Mouse (Mus musculus) heart, embryonic 15.5 days (tissue): ENCODE results near the gene Creb3l2. TPM values are rescaled to one million over a fixed set of nuclear protein-coding genes. Genes with fewer than 3 reads are reported as not detected.
A peak's percentile ranks its signal among the peaks of the same experiment; 100 is the strongest.

ENCODE experiments used
- ATAC-seq: fragments of 200-750 bp; cut with Nextera tagmentation; replicated peaks from 2 replicates; pipeline ENCODE4 v1.8.0; 2017; ENCODE audit warnings: low read depth, moderate TSS enrichment; ENCODE audit not compliant: insufficient number of reproducible peaks, insufficient read depth, low FRiP score
- H3K27ac ChIP-seq: fragments of 300-500 bp; sonication (generic); 2 replicates; pipeline ENCODE4 v1.5.1; 2015; ENCODE audit warnings: mild to moderate bottlenecking, inconsistent platforms
- H3K27me3 ChIP-seq: fragments of 300-500 bp; sonication (generic); 2 replicates; pipeline ENCODE4 v1.6.1; 2015; ENCODE audit warnings: inconsistent platforms
- H3K36me3 ChIP-seq: fragments of 300-500 bp; sonication (generic); 2 replicates; pipeline ENCODE4 v1.6.1; 2015; ENCODE audit warnings: mild to moderate bottlenecking, inconsistent platforms
- H3K4me1 ChIP-seq: fragments of 300-500 bp; sonication (generic); replicated peaks from 2 replicates; pipeline ENCODE4 v1.6.1; 2015; ENCODE audit warnings: inconsistent platforms
- H3K4me2 ChIP-seq: fragments of 300-500 bp; sonication (generic); 2 replicates; pipeline ENCODE4 v1.6.1; 2015; ENCODE audit warnings: inconsistent platforms, mild to moderate bottlenecking, moderate library complexity
- H3K4me3 ChIP-seq: fragments of 300-500 bp; sonication (generic); 2 replicates; pipeline ENCODE4 v1.5.1; 2015; ENCODE audit warnings: mild to moderate bottlenecking, inconsistent platforms
- H3K9ac ChIP-seq: fragments of 300-500 bp; sonication (generic); 2 replicates; pipeline ENCODE4 v1.6.1; 2015; ENCODE audit warnings: mild to moderate bottlenecking, inconsistent platforms
- H3K9me3 ChIP-seq: fragments of 300-500 bp; sonication (generic); replicated peaks from 2 replicates; pipeline ENCODE4 v1.6.1; 2016; ENCODE audit warnings: inconsistent platforms
- WGBS: fragments of 180-500 bp; shearing (Covaris S2); methylation state at CpG from one replicate; pipeline ENCODE4 v1.1.7; 2015; ENCODE audit warnings: mixed read lengths; 5-methylcytosine and 5-hydroxymethylcytosine counted together
- polyA plus RNA-seq: library from polyadenylated mRNA; unstranded; fragments of >200 nt; fragmentation: Nextera tagmentation; extraction: Ambion mirVana; gene quantifications from 2 replicates; pipeline ENCODE4 v1.2.1, GENCODE M21; 2015

Creb3l2 gene
- polyA plus RNA-seq, 1 experiment from 2014 or later: 26.7 TPM

DNA sequence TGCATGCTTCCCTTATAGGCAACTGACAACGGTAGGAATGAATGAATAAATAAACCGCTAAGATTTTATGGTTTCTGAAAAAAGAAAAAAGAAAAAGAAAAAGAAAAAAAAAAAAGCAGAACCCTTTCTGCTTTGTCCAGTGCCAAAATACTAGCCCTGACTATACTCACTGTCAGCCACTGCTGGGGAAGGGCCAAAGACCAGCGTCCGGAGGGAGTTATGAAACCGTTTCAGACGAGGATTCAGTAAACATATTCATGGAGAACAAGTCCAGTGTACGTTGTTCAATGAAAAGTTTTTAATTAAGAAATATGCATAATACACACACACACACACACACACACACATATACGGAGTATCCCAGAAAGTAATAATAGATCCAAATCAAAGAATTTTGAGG, 91.6 kb downstream of the Creb3l2 start:
- H3K27ac ChIP-seq: no peak overlapping the region
- no peak overlapping the region for H3K4me2 ChIP-seq
- peaks cover 13% of the 10 kb centered on the region for H3K4me1 ChIP-seq
- no peaks in the 10 kb centered on the region for H3K9me3 ChIP-seq
- WGBS: 85% methylated on average over 8 of the region's 8 CpGs
- H3K9ac ChIP-seq: no peak overlapping the region
- ATAC-seq: no peak
- peaks cover 59% of the 10 kb centered on the region for H3K36me3 ChIP-seq
- no peaks in the 10 kb centered on the region for H3K27me3 ChIP-seq
- no peak overlapping the region for H3K4me3 ChIP-seq

DNA sequence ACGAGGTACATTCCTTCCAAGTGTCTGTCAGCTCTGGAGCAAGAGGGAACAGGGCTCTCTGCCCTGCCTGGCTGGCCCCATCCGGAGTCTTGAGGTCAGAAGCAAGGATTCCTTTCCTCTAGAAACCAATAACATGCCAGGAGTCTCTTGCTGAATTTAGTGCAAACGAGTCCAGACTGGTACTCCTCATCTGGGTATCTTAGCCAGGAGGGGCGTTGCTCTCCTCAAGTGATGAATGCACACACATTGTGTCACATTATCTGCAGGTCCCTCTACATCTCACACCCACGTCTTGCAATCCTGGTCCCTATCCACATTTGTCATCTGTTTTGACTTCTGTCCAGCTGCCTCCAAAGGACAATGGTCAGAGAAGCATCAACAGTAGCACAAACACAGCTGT, 94.3 kb downstream of the Creb3l2 start:
- 74% methylated on average over 5 of the region's 5 CpGs for WGBS
- ATAC-seq: no peak
- no peak overlapping the region for H3K4me2 ChIP-seq
- no peaks in the 10 kb centered on the region for H3K27me3 ChIP-seq
- H3K27ac ChIP-seq: no peak overlapping the region
- no peaks in the 10 kb centered on the region for H3K9me3 ChIP-seq
- no peak overlapping the region for H3K4me3 ChIP-seq
- no peak overlapping the region for H3K9ac ChIP-seq
- H3K36me3 ChIP-seq: peaks cover 58% of the 10 kb centered on the region
- no peaks in the 10 kb centered on the region for H3K4me1 ChIP-seq

DNA sequence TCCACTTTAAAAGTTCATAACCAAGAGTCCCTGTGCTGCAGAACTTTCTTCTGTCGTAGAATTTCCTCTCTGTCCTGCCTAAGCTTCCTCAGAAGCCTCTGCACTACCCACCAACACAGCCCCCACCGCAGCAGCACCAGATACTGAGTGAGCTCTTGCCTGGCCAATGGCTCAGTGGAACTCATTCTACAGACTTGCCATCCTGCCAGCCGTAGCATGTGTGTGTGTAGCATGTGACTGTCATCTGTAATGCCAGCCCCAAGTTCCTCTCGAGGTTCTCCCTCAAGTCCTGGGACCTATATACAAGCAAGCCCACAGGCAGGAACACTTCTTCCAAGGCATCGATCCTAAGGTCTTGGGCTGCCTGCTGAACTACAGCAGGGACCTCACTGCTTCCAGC, 103.9 kb downstream of the Creb3l2 start:
- no peak overlapping the region for H3K4me2 ChIP-seq
- no peak overlapping the region for H3K27ac ChIP-seq
- H3K27me3 ChIP-seq: no peaks in the 10 kb centered on the region
- H3K9me3 ChIP-seq: no peaks in the 10 kb centered on the region
- peaks cover 60% of the 10 kb centered on the region for H3K36me3 ChIP-seq
- ATAC-seq: no peak
- no peak overlapping the region for H3K4me3 ChIP-seq
- peaks cover 12% of the 10 kb centered on the region for H3K4me1 ChIP-seq
- no peak overlapping the region for H3K9ac ChIP-seq
- WGBS: 70% methylated on average over 5 of the region's 5 CpGs

DNA sequence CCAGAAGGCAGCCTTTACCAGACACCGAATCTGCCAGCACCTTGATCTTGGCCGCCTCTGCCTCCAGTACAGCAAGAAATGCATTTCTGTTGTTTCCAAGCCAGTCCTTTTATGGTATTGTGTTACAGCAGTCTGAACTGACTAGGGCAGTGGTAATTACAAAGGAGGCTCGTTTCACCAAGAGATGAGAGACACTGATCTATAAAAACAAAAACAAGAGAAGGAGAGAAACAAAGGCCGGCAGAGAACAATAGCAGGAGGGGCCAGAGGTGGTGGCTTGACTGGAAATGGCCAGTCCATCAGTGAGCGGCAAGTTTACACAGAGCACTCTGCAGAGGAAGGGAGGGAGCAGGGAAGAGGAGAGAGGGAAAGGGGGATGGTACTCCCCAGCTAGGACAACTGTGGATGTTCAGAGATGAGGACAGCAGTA, 105.1 kb downstream of the Creb3l2 start:
- H3K4me3 ChIP-seq: no peak overlapping the region
- H3K36me3 ChIP-seq: peaks cover 69% of the 10 kb centered on the region
- no peak overlapping the region for H3K4me2 ChIP-seq
- H3K9me3 ChIP-seq: no peaks in the 10 kb centered on the region
- H3K27me3 ChIP-seq: no peaks in the 10 kb centered on the region
- ATAC-seq: peak; percentile 70
- no peak overlapping the region for H3K9ac ChIP-seq
- H3K4me1 ChIP-seq: peaks cover 16% of the 10 kb centered on the region
- WGBS: 29% methylated on average over 5 of the region's 5 CpGs
- peak overlapping the region; percentile 20 for H3K27ac ChIP-seq

DNA sequence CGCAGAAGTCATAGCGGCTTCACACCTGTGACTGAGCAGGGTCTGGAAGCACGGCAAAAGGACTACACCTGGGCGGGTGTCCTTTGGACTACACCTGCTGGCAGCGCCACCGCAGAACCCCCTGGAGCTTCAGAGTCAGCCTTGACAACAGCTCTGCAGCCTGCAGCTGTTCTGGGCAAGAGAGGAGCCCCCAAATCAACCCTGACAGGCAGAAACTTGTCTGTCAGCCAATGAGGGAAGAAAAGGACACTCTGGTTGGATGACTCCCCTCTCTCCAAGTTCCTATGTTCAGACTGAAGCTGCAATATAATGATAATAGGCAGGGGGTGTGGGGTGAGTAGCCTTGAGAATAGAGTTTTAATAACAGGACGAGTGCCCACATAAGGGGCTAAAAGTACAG, 105.6 kb downstream of the Creb3l2 start:
- Histone ChIP-seq H3K4me2 (no peak overlapping the region), H3K36me3 (peaks cover 70% of the 10 kb centered on the region), H3K9ac (no peak overlapping the region), H3K9me3 (no peaks in the 10 kb centered on the region), H3K27me3 (no peaks in the 10 kb centered on the region), H3K27ac (peak overlapping the region; percentile 20), H3K4me3 (no peak overlapping the region), H3K4me1 (peaks cover 20% of the 10 kb centered on the region)
- 71% methylated on average over 7 of the region's 7 CpGs for WGBS
- ATAC-seq: no peak

DNA sequence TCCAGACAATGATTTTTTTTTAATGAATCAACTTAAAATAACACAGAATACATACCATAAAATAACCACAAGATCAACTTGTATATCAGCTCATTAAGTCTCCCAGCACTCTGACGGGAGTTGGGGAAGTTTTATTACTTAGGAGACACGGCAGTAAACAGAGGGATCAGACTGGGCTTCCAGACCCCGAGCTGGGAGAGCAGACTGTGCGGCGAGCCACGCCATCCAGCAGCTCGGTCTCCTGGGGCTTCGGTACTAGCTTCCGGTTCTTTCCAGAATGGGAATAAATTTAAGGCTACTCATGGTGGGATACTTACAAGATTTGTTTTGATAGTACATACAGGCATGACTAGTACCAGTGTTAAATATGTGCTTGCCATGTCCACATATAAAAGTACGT, 109.1 kb downstream of the Creb3l2 start:
- Histone ChIP-seq H3K4me3 (no peak overlapping the region), H3K4me2 (no peak overlapping the region), H3K36me3 (peaks cover 54% of the 10 kb centered on the region), H3K27ac (0 out of 2 replicates have a peak overlapping the region, but pooled peaks have one; percentile 72), H3K9me3 (no peaks in the 10 kb centered on the region), H3K27me3 (no peaks in the 10 kb centered on the region), H3K9ac (no peak overlapping the region), H3K4me1 (peaks cover 45% of the 10 kb centered on the region)
- WGBS: 80% methylated on average over 10 of the region's 10 CpGs
- no peak for ATAC-seq

DNA sequence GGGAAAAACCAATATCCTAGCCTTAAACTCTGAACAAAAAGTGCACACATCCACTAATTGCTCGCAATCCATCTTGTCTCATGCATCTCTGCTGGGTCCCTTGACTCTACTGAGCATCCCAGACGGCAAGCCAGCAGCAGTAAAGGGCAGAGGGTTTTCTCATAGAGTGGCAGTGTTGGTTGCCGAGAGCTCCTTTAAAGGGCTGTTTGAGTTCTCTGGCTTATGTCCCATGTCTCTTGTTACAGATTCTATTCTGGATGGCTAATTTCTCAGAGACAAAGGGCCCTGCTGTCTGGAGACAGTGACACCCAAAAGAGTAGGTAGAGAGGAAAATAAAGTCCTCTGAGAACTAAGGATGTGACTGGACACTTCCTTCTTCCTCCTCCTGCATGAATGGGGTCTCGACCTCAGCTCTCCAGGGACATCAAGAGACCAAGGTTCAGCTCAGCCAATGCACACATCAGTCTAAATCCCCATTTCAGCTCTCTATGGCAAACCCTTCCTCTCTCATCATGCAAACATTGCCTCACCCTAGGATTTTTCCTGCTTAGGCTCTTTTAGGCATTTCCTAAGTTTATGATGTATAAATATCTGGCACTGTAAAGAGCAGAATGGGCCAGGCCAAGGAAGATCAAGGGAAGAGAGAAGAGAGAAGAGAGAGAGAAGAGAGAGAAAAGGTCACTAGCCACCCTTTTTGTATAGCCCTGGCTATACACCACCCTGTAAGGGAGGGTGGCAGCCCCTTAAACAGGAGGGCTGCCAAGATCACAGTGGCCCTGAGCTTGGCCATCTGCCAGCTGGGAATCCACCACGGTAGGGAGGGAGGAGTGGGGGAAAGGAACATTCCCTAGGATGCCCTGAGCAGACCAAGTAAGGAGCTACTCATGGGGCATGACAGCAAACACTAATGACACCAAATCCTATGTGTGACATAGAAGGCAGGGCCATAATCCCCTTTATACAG, 111.8 kb downstream of the Creb3l2 start:
- no peak overlapping the region for H3K4me2 ChIP-seq
- 47% methylated on average over 5 of the region's 5 CpGs for WGBS
- peaks cover 48% of the 10 kb centered on the region for H3K4me1 ChIP-seq
- H3K27me3 ChIP-seq: no peaks in the 10 kb centered on the region
- H3K9me3 ChIP-seq: no peaks in the 10 kb centered on the region
- H3K9ac ChIP-seq: no peak overlapping the region
- no peak overlapping the region for H3K4me3 ChIP-seq
- H3K27ac ChIP-seq: peak overlapping the region; percentile 87
- H3K36me3 ChIP-seq: peaks cover 39% of the 10 kb centered on the region
- peak; percentile 81 for ATAC-seq

DNA sequence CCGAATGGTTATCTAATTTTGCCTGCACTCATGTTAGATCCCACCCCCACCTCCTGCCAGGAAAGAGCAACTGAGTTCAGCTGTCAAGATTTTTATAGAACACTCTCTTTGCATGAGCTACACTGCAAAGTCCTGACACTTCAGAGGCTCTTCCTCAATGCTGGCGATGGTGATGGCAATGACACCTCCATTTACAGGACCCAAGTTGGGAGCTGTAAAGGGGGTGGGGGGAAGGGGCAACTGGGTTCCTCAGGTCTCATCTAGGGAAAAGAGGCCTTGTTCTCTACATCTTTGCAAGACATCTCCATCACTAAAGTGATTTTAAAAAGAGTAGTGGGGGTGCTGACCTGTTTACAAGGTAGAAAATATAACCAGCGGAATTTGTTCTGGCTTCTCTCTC, 112.6 kb downstream of the Creb3l2 start:
- peaks cover 32% of the 10 kb centered on the region for H3K36me3 ChIP-seq
- no peak overlapping the region for H3K9ac ChIP-seq
- peak overlapping the region; percentile 87 for H3K27ac ChIP-seq
- no peak for ATAC-seq
- H3K27me3 ChIP-seq: no peaks in the 10 kb centered on the region
- no peak overlapping the region for H3K4me3 ChIP-seq
- H3K9me3 ChIP-seq: no peaks in the 10 kb centered on the region
- H3K4me2 ChIP-seq: no peak overlapping the region
- WGBS: 48% methylated on average over 3 of the region's 3 CpGs
- H3K4me1 ChIP-seq: peaks cover 48% of the 10 kb centered on the region

DNA sequence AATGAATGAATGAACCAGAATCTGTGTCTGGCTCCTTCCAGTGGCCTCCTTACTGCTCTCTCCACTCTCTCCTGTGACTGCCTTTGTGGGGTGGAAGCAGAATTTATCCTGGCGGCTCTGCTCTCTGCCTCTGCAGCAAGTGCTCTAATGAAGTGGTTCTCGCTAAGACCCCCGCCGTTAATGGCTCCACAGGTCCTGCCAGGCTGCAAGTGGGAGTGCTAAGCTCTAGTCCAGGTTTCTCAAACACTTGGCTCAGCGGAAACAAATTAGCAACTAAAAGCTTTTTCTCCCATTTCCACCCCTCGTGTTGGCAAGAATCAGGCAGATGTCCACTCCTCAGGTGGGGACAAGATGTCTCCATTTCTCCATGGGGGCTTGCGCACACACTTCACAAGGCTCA, 113.3 kb downstream of the Creb3l2 start:
- H3K36me3 ChIP-seq: peaks cover 25% of the 10 kb centered on the region
- H3K9me3 ChIP-seq: no peaks in the 10 kb centered on the region
- H3K27me3 ChIP-seq: no peaks in the 10 kb centered on the region
- 53% methylated on average over 7 of the region's 7 CpGs for WGBS
- H3K9ac ChIP-seq: no peak overlapping the region
- no peak for ATAC-seq
- H3K4me2 ChIP-seq: no peak overlapping the region
- no peak overlapping the region for H3K4me3 ChIP-seq
- H3K4me1 ChIP-seq: peaks cover 48% of the 10 kb centered on the region
- peak overlapping the region; percentile 87 for H3K27ac ChIP-seq

DNA sequence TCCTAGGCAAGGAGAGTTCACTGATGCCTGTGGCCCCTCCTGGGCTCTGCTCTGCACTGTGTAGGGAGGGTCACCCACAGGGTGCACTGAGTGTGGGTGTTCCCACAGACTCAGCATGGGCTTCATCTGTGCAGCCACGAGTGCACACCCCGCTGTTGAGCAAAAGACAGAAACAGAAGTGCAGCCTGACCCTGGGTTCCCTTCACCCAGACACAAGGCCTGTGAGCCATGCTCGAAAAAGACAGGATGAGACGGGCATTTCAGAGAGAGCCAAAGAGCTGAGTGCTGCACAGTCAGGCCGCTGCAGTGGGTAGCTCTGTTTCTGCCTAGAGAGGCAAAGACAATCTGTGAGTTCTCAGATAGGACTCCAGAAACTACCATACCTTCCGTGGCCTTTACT, 114.4 kb downstream of the Creb3l2 start:
- Histone ChIP-seq H3K9ac (no peak overlapping the region), H3K4me3 (no peak overlapping the region), H3K36me3 (peaks cover 14% of the 10 kb centered on the region; the same call in 1 of the 2 replicates), H3K4me2 (no peak overlapping the region), H3K27ac (peak overlapping the region; percentile 18), H3K27me3 (no peaks in the 10 kb centered on the region), H3K4me1 (peaks cover 48% of the 10 kb centered on the region), H3K9me3 (no peaks in the 10 kb centered on the region)
- WGBS: 55% methylated on average over 6 of the region's 6 CpGs
- no peak for ATAC-seq

DNA sequence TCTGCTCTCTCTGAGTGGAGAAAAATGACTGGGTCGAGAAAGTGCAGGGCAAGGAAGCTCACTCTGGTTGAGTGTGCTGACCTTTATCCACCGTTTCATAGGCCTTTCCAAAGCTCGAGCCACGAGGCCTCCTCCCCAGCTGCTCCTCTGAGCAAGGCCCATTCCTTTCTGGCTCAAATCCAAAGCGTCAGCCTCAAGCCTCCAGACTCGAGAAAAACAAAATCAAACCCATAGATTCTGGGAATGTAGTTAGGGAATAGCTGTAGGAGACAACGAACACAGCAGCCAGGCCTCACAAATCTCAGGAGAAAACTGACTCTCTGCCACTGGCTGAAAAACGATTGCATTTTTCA, 115.4 kb downstream of the Creb3l2 start:
- ATAC-seq: no peak
- WGBS: 28% methylated on average over 8 of the region's 8 CpGs

More for the DNA sequence above, 115.4 kb downstream of the Creb3l2 start:
- peak overlapping the region; percentile 49; the same call in 1 of the 2 replicates for H3K27ac ChIP-seq
- no peak overlapping the region for H3K4me2 ChIP-seq
- no peaks in the 10 kb centered on the region for H3K9me3 ChIP-seq
- H3K4me3 ChIP-seq: no peak overlapping the region
- 0 out of 2 replicates have a peak overlapping the region, but pooled peaks have one; percentile 1 for H3K9ac ChIP-seq
- peaks cover 5% of the 10 kb centered on the region; the same call in 1 of the 2 replicates for H3K36me3 ChIP-seq
- peaks cover 42% of the 10 kb centered on the region for H3K4me1 ChIP-seq
- no peaks in the 10 kb centered on the region for H3K27me3 ChIP-seq
